Mouse (Mus musculus): ENCODE measurements around the gene Phf10. TPM values are rescaled to one million over a fixed set of nuclear protein-coding genes. Genes with fewer than 3 reads are reported as not detected.
"Not testable (repeated sequence)": the region's sequence is repeated elsewhere in the genome, so short reads cannot be mapped to it uniquely, and the experiment has no call there.

Phf10 gene
- polyA plus RNA-seq, 1 experiment = 9.1 TPM

- TF ChIP-seq TAL1 (IDR thresholded peaks at IDR 0.05; ENCODE audit: low read length) = no peak
- no peak for TF ChIP-seq GATA1 (IDR thresholded peaks at IDR 0.05; ENCODE audit: low read length)
- Histone ChIP-seq H3K4me3 (replicated peaks) (peak overlapping the region; percentile 88), H3K36me3 (ENCODE audit: control insufficient read depth) (peaks cover 34% of the 10 kb centered on the region), H3K4me1 (ENCODE audit: control insufficient read depth) (peaks cover 34% of the 10 kb centered on the region), H3K27me3 (ENCODE audit: control insufficient read depth) (no peaks in the 10 kb centered on the region), H3K9me3 (ENCODE audit: control insufficient read depth, low read length) (no peaks in the 10 kb centered on the region)
Observed at GRCm38 (mm10) chr17:14960520-14960919, 553 bp downstream of the Phf10 start.

DNA sequence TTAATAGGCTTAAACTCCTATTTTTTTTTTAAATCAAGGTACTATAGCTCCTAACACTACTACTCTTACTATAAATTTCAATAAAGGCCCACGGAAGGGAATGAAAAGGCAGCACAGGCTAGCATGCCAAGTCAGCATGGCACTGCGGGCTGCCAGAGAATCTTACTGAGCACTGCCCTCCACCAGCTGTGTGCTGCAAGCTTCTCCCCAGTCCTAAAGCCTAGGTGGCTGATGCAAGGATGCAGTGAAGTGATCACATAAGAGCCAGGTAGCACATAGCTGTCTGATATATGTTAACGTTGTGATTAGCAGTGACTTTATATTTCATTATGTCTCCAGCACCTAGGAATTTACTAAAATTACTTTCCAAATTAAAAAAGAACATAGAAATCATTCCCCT is 1.1 kb downstream of the Phf10 start:
- Histone ChIP-seq H3K36me3 (ENCODE audit: control insufficient read depth) (peaks cover 39% of the 10 kb centered on the region), H3K27me3 (ENCODE audit: control insufficient read depth) (no peaks in the 10 kb centered on the region), H3K9me3 (ENCODE audit: control insufficient read depth, low read length) (no peaks in the 10 kb centered on the region), H3K4me3 (replicated peaks) (peak overlapping the region; percentile 88), H3K4me1 (ENCODE audit: control insufficient read depth) (peaks cover 34% of the 10 kb centered on the region)
- no peak for TF ChIP-seq GATA1 (IDR thresholded peaks at IDR 0.05; ENCODE audit: low read length)
- no peak for TF ChIP-seq TAL1 (IDR thresholded peaks at IDR 0.05; ENCODE audit: low read length)

GRCm38 (mm10) chr17:14958686-14959327 is 2.3 kb downstream of the Phf10 start:
- peaks cover 40% of the 10 kb centered on the region for H3K4me1 ChIP-seq (ENCODE audit: control insufficient read depth)
- H3K4me3 ChIP-seq (replicated peaks) = peak overlapping the region; percentile 88
- no peaks in the 10 kb centered on the region for H3K9me3 ChIP-seq (ENCODE audit: control insufficient read depth, low read length)
- no peaks in the 10 kb centered on the region for H3K27me3 ChIP-seq (ENCODE audit: control insufficient read depth)
- peaks cover 51% of the 10 kb centered on the region for H3K36me3 ChIP-seq (ENCODE audit: control insufficient read depth)
- TF ChIP-seq TAL1 (IDR thresholded peaks at IDR 0.05; ENCODE audit: low read length) (no peak), GATA1 (IDR thresholded peaks at IDR 0.05; ENCODE audit: low read length) (no peak)

DNA sequence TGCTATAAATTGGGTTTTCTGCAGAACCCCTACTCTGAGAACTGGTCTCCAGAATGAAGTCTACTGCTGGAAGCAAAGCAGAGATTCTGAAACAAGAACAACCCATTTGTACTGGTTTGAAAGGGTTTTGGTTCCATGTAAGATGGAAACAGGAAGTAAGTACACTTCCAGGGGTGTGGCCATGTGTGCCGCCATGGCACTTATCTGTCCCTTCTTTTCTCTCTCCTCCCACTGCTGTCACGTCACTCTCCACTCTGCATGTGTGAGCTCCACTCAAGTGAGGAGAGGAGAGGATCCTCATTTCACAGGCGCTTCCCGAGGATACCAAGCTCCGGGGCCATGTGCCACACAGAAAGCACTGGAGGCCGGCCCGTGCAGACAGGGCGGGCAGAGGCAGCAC is 7.6 kb downstream of the Phf10 start:
- no peaks in the 10 kb centered on the region for H3K27me3 ChIP-seq (ENCODE audit: control insufficient read depth)
- no peak for TF ChIP-seq GATA1 (IDR thresholded peaks at IDR 0.05; ENCODE audit: low read length)
- no peak for TF ChIP-seq TAL1 (IDR thresholded peaks at IDR 0.05; ENCODE audit: low read length)
- H3K36me3 ChIP-seq (ENCODE audit: control insufficient read depth) = peaks cover 96% of the 10 kb centered on the region
- no peak overlapping the region for H3K4me3 ChIP-seq (replicated peaks)
- peaks cover 29% of the 10 kb centered on the region for H3K4me1 ChIP-seq (ENCODE audit: control insufficient read depth)
- H3K9me3 ChIP-seq (ENCODE audit: control insufficient read depth, low read length) = no peaks in the 10 kb centered on the region

DNA sequence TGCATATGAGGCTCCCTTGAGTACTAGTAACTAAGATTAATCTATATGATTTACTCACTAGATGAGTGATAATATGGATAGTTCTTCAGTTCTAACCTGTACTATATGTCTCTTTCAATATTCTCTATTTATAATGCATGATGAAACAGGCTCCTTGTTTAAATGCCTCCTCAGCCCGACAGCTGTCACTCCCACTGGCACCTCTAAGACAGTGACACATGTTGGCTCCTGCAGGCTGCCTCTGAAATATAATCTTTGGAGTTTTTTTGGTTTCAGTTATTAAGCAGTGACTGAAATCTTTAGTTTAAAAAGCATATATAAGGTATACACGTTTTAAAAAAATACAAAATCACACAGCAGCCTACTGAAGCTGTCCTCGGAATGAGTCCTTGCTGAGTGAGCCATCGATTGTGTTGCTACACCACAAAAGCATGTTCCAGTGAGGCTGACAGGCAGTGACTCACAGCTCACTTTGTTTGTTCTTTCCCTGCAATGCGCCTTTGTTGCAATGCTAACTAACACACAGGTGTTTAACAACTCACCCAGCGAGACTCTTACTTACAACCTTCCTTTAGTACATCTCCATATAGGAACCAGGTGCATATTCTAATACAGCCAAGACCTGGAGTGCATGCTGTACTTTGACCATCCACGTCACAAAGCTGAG is 11.8 kb downstream of the Phf10 start:
- H3K4me1 ChIP-seq (ENCODE audit: control insufficient read depth) = peaks cover 20% of the 10 kb centered on the region
- peaks cover 98% of the 10 kb centered on the region for H3K36me3 ChIP-seq (ENCODE audit: control insufficient read depth)
- no peak for TF ChIP-seq TAL1 (IDR thresholded peaks at IDR 0.05; ENCODE audit: low read length)
- TF ChIP-seq GATA1 (IDR thresholded peaks at IDR 0.05; ENCODE audit: low read length) = no peak

DNA sequence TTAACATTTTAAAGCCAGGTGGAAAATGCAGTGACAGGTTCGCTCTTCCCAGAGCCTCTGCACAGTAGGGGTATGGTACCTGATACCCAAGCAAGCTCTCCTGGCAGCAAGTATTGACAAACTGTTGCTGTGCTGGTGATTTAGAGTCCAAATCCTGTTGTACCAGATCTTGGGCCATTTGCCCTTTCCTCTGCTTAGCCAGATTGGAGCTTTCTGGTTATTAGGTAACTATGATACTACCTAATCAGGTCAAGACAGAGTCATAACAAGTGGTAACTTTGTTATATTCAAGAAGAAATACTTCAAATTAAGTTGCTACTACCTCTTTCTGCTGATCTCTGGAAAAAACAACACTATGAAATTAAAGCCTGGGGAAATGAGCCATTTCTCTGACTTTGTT is 16.5 kb downstream of the Phf10 start:
- Histone ChIP-seq H3K4me3 (replicated peaks) (no peak overlapping the region), H3K4me1 (ENCODE audit: control insufficient read depth) (peaks cover 29% of the 10 kb centered on the region), H3K9me3 (ENCODE audit: control insufficient read depth, low read length) (no peaks in the 10 kb centered on the region), H3K27me3 (ENCODE audit: control insufficient read depth) (no peaks in the 10 kb centered on the region), H3K36me3 (ENCODE audit: control insufficient read depth) (peaks cover 59% of the 10 kb centered on the region)
- TF ChIP-seq GATA1 (IDR thresholded peaks at IDR 0.05; ENCODE audit: low read length) = no peak
- no peak for TF ChIP-seq TAL1 (IDR thresholded peaks at IDR 0.05; ENCODE audit: low read length)

More for the DNA sequence above, 11.8 kb downstream of the Phf10 start:
- Histone ChIP-seq H3K9me3 (ENCODE audit: control insufficient read depth, low read length) (no peaks in the 10 kb centered on the region), H3K27me3 (ENCODE audit: control insufficient read depth) (no peaks in the 10 kb centered on the region), H3K4me3 (replicated peaks) (no peak overlapping the region)

GRCm38 (mm10) chr17:14943729-14944059 is 17.4 kb downstream of the Phf10 start:
- peaks cover 50% of the 10 kb centered on the region for H3K36me3 ChIP-seq (ENCODE audit: control insufficient read depth)
- no peaks in the 10 kb centered on the region for H3K9me3 ChIP-seq (ENCODE audit: control insufficient read depth, low read length)
- peaks cover 29% of the 10 kb centered on the region for H3K4me1 ChIP-seq (ENCODE audit: control insufficient read depth)
- no peaks in the 10 kb centered on the region for H3K27me3 ChIP-seq (ENCODE audit: control insufficient read depth)
- no peak for TF ChIP-seq TAL1 (IDR thresholded peaks at IDR 0.05; ENCODE audit: low read length)
- TF ChIP-seq GATA1 (IDR thresholded peaks at IDR 0.05; ENCODE audit: low read length) = no peak
- peak overlapping the region; percentile 68 for H3K4me3 ChIP-seq (replicated peaks)

- H3K36me3 ChIP-seq (ENCODE audit: control insufficient read depth) = peaks cover 45% of the 10 kb centered on the region
- TF ChIP-seq GATA1 (IDR thresholded peaks at IDR 0.05; ENCODE audit: low read length) = no peak
- TF ChIP-seq TAL1 (IDR thresholded peaks at IDR 0.05; ENCODE audit: low read length) = no peak
- H3K9me3 ChIP-seq (ENCODE audit: control insufficient read depth, low read length) = no peaks in the 10 kb centered on the region
- peak within 1 kb of the TSS; percentile 68 for H3K4me3 ChIP-seq (replicated peaks)
- no peaks in the 10 kb centered on the region for H3K27me3 ChIP-seq (ENCODE audit: control insufficient read depth)
- H3K4me1 ChIP-seq (ENCODE audit: control insufficient read depth) = peaks cover 27% of the 10 kb centered on the region
Observed at GRCm38 (mm10) chr17:14943009-14943728, 17.9 kb downstream of the Phf10 start, which contains the start of the genes Wdr27 and 1600012H06Rik. TSS of gene Wdr27 (minus strand) at chr17:14943158. TSS of gene 1600012H06Rik (plus strand) at chr17:14943184.

DNA sequence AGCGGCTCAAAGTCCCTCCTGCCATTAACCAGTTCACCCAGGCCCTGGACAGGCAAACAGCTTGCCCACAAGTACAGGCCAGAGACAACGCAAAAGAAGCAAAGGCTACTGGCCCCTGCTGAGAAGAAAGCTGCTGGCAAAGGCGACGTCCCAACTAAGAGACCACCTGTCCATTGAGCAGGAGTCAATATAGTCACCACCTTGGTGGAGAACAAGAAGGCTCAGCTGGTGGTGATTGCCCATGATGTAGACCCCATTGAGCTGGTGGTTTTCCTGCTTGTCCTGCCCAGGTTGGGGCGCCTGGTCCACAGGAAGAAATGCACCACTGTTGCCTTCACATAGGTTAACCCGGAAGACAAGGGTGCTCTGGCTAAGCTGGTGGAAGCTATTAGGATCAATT is 18.9 kb downstream of the Phf10 start:
- peaks cover 27% of the 10 kb centered on the region for H3K4me1 ChIP-seq (ENCODE audit: control insufficient read depth)
- peak overlapping the region; percentile 68 for H3K4me3 ChIP-seq (replicated peaks)
- H3K9me3 ChIP-seq (ENCODE audit: control insufficient read depth, low read length); H3K27me3 ChIP-seq (ENCODE audit: control insufficient read depth): not testable (repeated sequence)
- H3K36me3 ChIP-seq (ENCODE audit: control insufficient read depth) = peaks cover 36% of the 10 kb centered on the region
